15 mouse cellular contexts compared by ENCODE assay signal in the genomic region with DNA sequence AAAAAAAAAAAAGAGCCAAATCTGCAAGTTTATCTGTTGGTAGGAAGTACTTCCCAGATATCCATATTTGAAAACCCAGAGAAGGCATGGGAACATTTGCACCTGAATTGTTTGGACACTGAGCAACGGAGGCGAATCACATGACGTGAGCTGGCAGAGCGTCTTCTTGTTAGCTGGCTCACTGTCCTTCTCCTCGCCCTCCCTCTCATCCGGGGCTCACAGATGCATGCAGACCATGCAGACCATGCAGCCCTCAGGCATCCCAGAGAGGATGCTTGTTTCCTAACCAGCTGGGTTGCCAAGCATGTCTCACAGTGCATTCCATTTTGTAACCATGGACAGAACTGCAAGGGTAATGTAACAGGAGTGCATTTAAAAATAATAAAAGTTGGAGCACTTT. TPM values are rescaled to one million over a fixed set of nuclear protein-coding genes. Genes with fewer than 3 reads are reported as not detected.
DNase-seq lines count a peak whose midpoint lies in the region; ATAC-seq lines count a peak whose summit lies in the region.
"Had no signal": no experiment of that assay in that cellular context is flagged by ENCODE, and none has a peak within 500 bp of the region (broad histone marks: within the 10 kb centered on the region; RNA-seq: fewer than 3 reads in every experiment).

No protein-coding gene starts in this region.

- H3K9me3 ChIP-seq in hindbrain, embryonic 12.5 days (replicated peaks): no peaks in the 10 kb centered on the region
- H3K9me3 ChIP-seq in hindbrain, embryonic 13.5 days: no peaks in the 10 kb centered on the region
- H3K9me3 ChIP-seq in midbrain, embryonic 14.5 days (ENCODE audit: control insufficient read depth, low read length): no peaks in the 10 kb centered on the region
- no peaks in the 10 kb centered on the region for H3K9me3 ChIP-seq in midbrain, embryonic 10.5 days (replicated peaks)
- H3K9me3 ChIP-seq in forebrain, embryonic 16.5 days (ENCODE audit: control insufficient read depth, low read length): no peaks in the 10 kb centered on the region
- no peaks in the 10 kb centered on the region for H3K9me3 ChIP-seq in stomach, embryonic 15.5 days
- H3K9me3 ChIP-seq: G1E had no signal

- no peak for DNase-seq in midbrain, embryonic 14.5 days
- no peak for DNase-seq in midbrain, embryonic 10.5 days (ENCODE audit: low spot score)
- DNase-seq in heart, adult 9 months (ENCODE audit: low spot score in 2 of 2): no peak
- no peak for DNase-seq in urinary bladder, postnatal 4 days (ENCODE audit: low spot score in 2 of 2)
- DNase-seq: adrenal gland, postnatal 25 days; heart, adult 2 months; heart, postnatal 10 days; lung, embryonic 14.5 days; thymus, adult 18-20 months had no signal

- H3K27ac ChIP-seq in hindbrain, embryonic 12.5 days: no peak overlapping the region
- no peak overlapping the region for H3K27ac ChIP-seq in hindbrain, embryonic 13.5 days
- H3K27ac ChIP-seq in midbrain, embryonic 14.5 days (replicated peaks; ENCODE audit: low read depth, low read length): peak overlapping the region; percentile 52; the same call in 1 of the 2 replicates
- no peak overlapping the region for H3K27ac ChIP-seq in midbrain, embryonic 10.5 days (replicated peaks)
- no peak overlapping the region for H3K27ac ChIP-seq in forebrain, embryonic 16.5 days (ENCODE audit: low read length)
- peak overlapping the region; percentile 81; the same call in 1 of the 2 replicates for H3K27ac ChIP-seq in stomach, embryonic 15.5 days
- H3K27ac ChIP-seq: heart, adult 2 months had no signal

- H3K4me2 ChIP-seq in hindbrain, embryonic 12.5 days (replicated peaks): no peak overlapping the region
- H3K4me2 ChIP-seq in hindbrain, embryonic 13.5 days: no peak overlapping the region
- H3K4me2 ChIP-seq in midbrain, embryonic 14.5 days (ENCODE audit: low read length): no peak overlapping the region
- no peak overlapping the region for H3K4me2 ChIP-seq in forebrain, embryonic 16.5 days (ENCODE audit: low read length)
- H3K4me2 ChIP-seq in stomach, embryonic 15.5 days: no peak overlapping the region
- H3K4me2 ChIP-seq: lung, embryonic 14.5 days had no signal

- WGBS in hindbrain, embryonic 12.5 days: 63% methylated on average over 6 of the region's 6 CpGs
- 48% methylated on average over 6 of the region's 6 CpGs for WGBS in hindbrain, embryonic 13.5 days
- WGBS in midbrain, embryonic 14.5 days: 64% methylated on average over 6 of the region's 6 CpGs
- WGBS in midbrain, embryonic 10.5 days: 81% methylated on average over 6 of the region's 6 CpGs
- WGBS in forebrain, embryonic 16.5 days: 61% methylated on average over 6 of the region's 6 CpGs
- 61% methylated on average over 6 of the region's 6 CpGs for WGBS in stomach, embryonic 15.5 days

- ATAC-seq in hindbrain, embryonic 12.5 days (ENCODE audit: low FRiP score): peak; percentile 56; the same call in 1 of the 2 replicates
- no peak for ATAC-seq in hindbrain, embryonic 13.5 days (ENCODE audit: low FRiP score)
- no peak for ATAC-seq in midbrain, embryonic 14.5 days (ENCODE audit: low FRiP score, low TSS enrichment)
- peak; percentile 49; the same call in 1 of the 2 replicates for ATAC-seq in forebrain, embryonic 16.5 days
- ATAC-seq in stomach, embryonic 15.5 days (ENCODE audit: insufficient read depth, low FRiP score, low read depth): no peak
- ATAC-seq: intestine, postnatal 0 days had no signal

- no peak overlapping the region for H3K9ac ChIP-seq in hindbrain, embryonic 12.5 days
- H3K9ac ChIP-seq in hindbrain, embryonic 13.5 days: no peak overlapping the region
- H3K9ac ChIP-seq in midbrain, embryonic 14.5 days (replicated peaks; ENCODE audit: low read length): no peak overlapping the region
- H3K9ac ChIP-seq in forebrain, embryonic 16.5 days (replicated peaks; ENCODE audit: low read depth, low read length): no peak overlapping the region
- H3K9ac ChIP-seq in stomach, embryonic 15.5 days: no peak overlapping the region
- H3K9ac ChIP-seq: lung, embryonic 14.5 days had no signal

- peaks cover 16% of the 10 kb centered on the region for H3K4me1 ChIP-seq in hindbrain, embryonic 12.5 days
- H3K4me1 ChIP-seq in hindbrain, embryonic 13.5 days (replicated peaks): peaks cover 28% of the 10 kb centered on the region
- H3K4me1 ChIP-seq in midbrain, embryonic 14.5 days (ENCODE audit: control insufficient read depth, insufficient read depth, low read length): peaks cover 14% of the 10 kb centered on the region
- H3K4me1 ChIP-seq in midbrain, embryonic 10.5 days: peaks cover 17% of the 10 kb centered on the region
- peaks cover 2% of the 10 kb centered on the region; the same call in 1 of the 2 replicates for H3K4me1 ChIP-seq in forebrain, embryonic 16.5 days (replicated peaks; ENCODE audit: control insufficient read depth, insufficient read depth, low read length)
- peaks cover 28% of the 10 kb centered on the region for H3K4me1 ChIP-seq in stomach, embryonic 15.5 days

- H3K36me3 ChIP-seq in hindbrain, embryonic 12.5 days: peaks cover 16% of the 10 kb centered on the region; the same call in 1 of the 2 replicates
- peaks cover 20% of the 10 kb centered on the region for H3K36me3 ChIP-seq in hindbrain, embryonic 13.5 days
- H3K36me3 ChIP-seq in midbrain, embryonic 14.5 days (ENCODE audit: control insufficient read depth, insufficient read depth, low read length): peaks cover 8% of the 10 kb centered on the region; the same call in 1 of the 2 replicates
- H3K36me3 ChIP-seq in midbrain, embryonic 10.5 days: peaks cover 18% of the 10 kb centered on the region; the same call in 1 of the 2 replicates
- H3K36me3 ChIP-seq in forebrain, embryonic 16.5 days (ENCODE audit: control insufficient read depth, insufficient read depth): peaks cover 5% of the 10 kb centered on the region; the same call in 1 of the 2 replicates
- peaks cover 26% of the 10 kb centered on the region; the same call in 1 of the 2 replicates for H3K36me3 ChIP-seq in stomach, embryonic 15.5 days
- H3K36me3 ChIP-seq: G1E had no signal

- H3K27me3 ChIP-seq in hindbrain, embryonic 12.5 days: no peaks in the 10 kb centered on the region
- H3K27me3 ChIP-seq in hindbrain, embryonic 13.5 days: no peaks in the 10 kb centered on the region
- no peaks in the 10 kb centered on the region for H3K27me3 ChIP-seq in midbrain, embryonic 14.5 days (ENCODE audit: control insufficient read depth, insufficient read depth, low read length)
- no peaks in the 10 kb centered on the region; the same call in 1 of the 2 replicates for H3K27me3 ChIP-seq in midbrain, embryonic 10.5 days (ENCODE audit: low read depth, poor library complexity, severe bottlenecking)
- no peaks in the 10 kb centered on the region for H3K27me3 ChIP-seq in forebrain, embryonic 16.5 days (replicated peaks; ENCODE audit: control insufficient read depth, insufficient read depth, low read length)
- no peaks in the 10 kb centered on the region for H3K27me3 ChIP-seq in stomach, embryonic 15.5 days (replicated peaks)

- H3K4me3 ChIP-seq in hindbrain, embryonic 12.5 days: no peak overlapping the region
- H3K4me3 ChIP-seq in hindbrain, embryonic 13.5 days: no peak overlapping the region
- no peak overlapping the region for H3K4me3 ChIP-seq in midbrain, embryonic 14.5 days (replicated peaks; ENCODE audit: low read depth, low read length)
- no peak overlapping the region for H3K4me3 ChIP-seq in midbrain, embryonic 10.5 days
- no peak overlapping the region for H3K4me3 ChIP-seq in forebrain, embryonic 16.5 days (replicated peaks; ENCODE audit: low read length)
- no peak overlapping the region for H3K4me3 ChIP-seq in stomach, embryonic 15.5 days (replicated peaks)
- H3K4me3 ChIP-seq: heart, adult 2 months had no signal

RNA-seq across cellular contexts. Expression of a gene that starts 11.1 kb away (rescaled TPM):
- 5.8 and 7.0 TPM in 2 replicates for polyA plus RNA-seq in hindbrain, embryonic 12.5 days (2016; fragmentation: Nextera tagmentation; extraction: Ambion mirVana)
- 8.6 TPM in 2 replicates for polyA plus RNA-seq in hindbrain, embryonic 13.5 days (2015; fragmentation: Nextera tagmentation; extraction: Ambion mirVana)
- 5.4 and 6.8 TPM in 2 replicates for polyA plus RNA-seq in midbrain, embryonic 14.5 days (2014; fragmentation: Nextera tagmentation; extraction: Ambion mirVana)
- polyA plus RNA-seq in midbrain, embryonic 10.5 days (2016; fragmentation: Nextera tagmentation; extraction: Ambion mirVana): 5.5 and 9.5 TPM in 2 replicates
- polyA plus RNA-seq in forebrain, embryonic 16.5 days (2015; fragmentation: Nextera tagmentation; extraction: Ambion mirVana): 6.3 and 6.9 TPM in 2 replicates
- 29.0 and 29.6 TPM in 2 replicates for polyA plus RNA-seq in stomach, embryonic 15.5 days (2015; fragmentation: Nextera tagmentation; extraction: Ambion mirVana)

Comparison
In these comparisons a context has a peak if more than half of its experiments do, and no peak if none do; other contexts are left out.
1. ATAC-seq: peak in hindbrain, embryonic 12.5 days (single experiment) and forebrain, embryonic 16.5 days (single experiment); none in hindbrain, embryonic 13.5 days (single experiment), midbrain, embryonic 14.5 days (single experiment) and stomach, embryonic 15.5 days (single experiment).
2. H3K27ac ChIP-seq: peak in midbrain, embryonic 14.5 days (single experiment) and stomach, embryonic 15.5 days (single experiment); none in hindbrain, embryonic 12.5 days (single experiment), hindbrain, embryonic 13.5 days (single experiment), midbrain, embryonic 10.5 days (single experiment) and forebrain, embryonic 16.5 days (single experiment).